Mouse (Mus musculus): ENCODE data around the gene Akap9.
"Not testable (repeated sequence)": the region's sequence is repeated elsewhere in the genome, so short reads cannot be mapped to it uniquely, and the experiment has no call there.

Akap9 gene

DNA sequence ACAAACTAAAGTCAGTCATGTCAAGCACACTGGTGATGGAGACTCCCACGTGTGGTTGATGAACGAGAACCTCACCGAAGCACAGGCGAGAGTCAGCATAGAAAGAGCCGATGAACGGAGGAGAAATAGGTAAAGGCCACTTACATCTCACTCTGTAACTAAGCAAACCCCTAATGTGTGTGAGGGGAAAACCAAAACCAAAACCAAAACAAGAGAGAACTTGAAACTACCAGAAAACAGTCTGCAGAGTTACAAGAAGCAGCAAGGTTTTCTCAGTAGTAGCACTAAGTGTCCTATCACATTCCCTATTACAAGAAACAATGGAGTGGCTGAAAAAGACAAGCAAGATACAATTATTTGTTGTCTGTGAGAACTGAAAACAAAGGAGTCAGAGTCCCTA lies 24.6 kb downstream of the Akap9 start:
- POLR2A ChIA-PET = no interaction called here
- CTCF ChIA-PET = no interaction called here

DNA sequence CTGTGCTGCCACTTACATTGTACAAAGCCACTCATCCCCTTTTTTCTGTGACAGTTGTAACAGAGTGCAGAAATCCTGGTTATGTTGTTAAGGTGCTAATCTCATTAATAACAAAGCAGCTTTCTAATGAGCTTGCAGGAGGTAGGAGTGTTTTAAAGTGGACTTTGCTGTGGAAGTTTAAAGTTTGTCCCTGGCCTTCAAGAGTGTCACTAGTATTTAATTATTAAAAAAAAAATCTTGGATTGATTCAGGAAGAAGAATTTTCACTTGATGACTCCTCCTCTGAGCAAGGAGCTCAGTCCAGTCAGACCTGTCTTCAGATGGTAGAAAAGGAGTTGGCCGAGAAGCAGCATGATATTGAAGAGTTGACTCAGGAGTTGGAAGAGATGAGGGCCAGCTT lies 26.7 kb downstream of the Akap9 start:
- ChIA-PET CTCF (no interaction called here), POLR2A (interaction anchor here in 1 of 4 experiments (0.7 kb wide), 1 partner anchor 219 kb away, joined by 3 read pairs; no protein-coding TSS in a partner anchor)

DNA sequence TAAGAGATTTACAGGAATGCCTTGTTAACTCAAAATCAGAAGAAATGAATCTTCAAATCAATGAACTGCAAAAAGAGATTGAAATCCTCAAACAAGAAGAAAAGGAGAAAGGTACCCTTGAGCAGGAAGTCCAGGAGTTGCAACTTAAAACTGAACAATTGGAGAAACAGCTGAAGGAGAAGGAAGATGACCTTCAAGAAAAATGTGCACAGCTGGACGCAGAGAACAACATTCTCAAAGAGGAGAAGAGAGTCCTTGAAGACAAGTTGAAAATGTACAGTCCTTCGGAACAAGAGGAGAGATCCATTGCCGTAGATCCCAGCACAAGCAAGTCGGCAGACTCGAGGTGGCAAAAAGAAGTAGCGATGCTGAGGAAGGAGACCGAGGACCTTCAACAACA lies 33.4 kb downstream of the Akap9 start:
- ChIA-PET CTCF (no interaction called here), POLR2A (interaction anchor here in 3 of 4 experiments (0.8 to 2.1 kb wide), 5 partner anchors 11 to 157 kb away, joined by 3 to 8 read pairs (median 3); no protein-coding TSS in a partner anchor)

DNA sequence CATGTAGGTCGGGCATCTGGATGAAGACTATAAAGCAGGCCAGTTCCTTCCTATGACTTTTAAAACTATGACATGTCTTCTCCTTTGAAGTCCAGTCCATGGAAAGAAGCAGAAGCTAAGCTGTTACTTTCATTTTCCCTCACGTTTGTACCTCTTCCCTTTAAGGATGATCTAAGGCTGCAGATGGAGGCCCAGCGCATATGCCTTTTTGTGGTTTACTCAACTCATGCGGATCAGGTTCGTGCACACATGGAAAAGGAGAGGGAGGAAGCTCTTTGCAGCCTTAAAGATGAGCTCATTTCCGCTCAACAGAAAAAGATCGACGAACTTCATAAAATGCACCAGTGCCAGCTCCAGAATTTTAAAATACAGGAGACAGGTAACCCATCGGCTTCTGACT lies 40.6 kb downstream of the Akap9 start:
- CTCF ChIA-PET = no interaction called here
- POLR2A ChIA-PET = interaction anchor here in 1 of 4 experiments (1.1 to 2.5 kb wide), 3 partner anchors 12 to 43 kb away, joined by 3 to 7 read pairs (median 3); no protein-coding TSS in a partner anchor

DNA sequence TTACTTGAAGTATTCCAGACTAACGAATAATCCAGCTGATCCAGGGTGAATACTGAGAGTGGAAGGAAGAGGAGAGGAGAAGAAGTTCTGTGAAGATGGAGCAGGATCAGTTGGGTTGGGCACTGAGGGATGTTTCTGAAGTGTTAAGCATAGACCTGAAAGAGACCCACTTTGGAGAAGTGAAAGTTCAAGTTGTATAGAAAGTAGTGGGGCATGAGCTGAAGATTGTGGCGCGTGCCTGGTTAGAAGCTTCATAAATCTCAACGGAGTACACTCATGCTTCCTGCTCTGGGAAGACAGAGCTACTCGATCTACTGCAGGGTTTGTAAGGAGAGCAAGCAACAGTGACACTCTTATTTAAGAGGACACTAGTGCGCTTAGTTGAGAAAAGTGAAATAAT lies 41.3 kb downstream of the Akap9 start:
- POLR2A ChIA-PET = interaction anchor here in 1 of 4 experiments (1.0 to 2.5 kb wide), 4 partner anchors 12 to 44 kb away, joined by 3 to 7 read pairs (median 3); no protein-coding TSS in a partner anchor
- CTCF ChIA-PET = interaction anchor here in 1 of 4 experiments (0.6 kb wide), 1 partner anchor 317 kb away, joined by 3 read pairs; no protein-coding TSS in a partner anchor

DNA sequence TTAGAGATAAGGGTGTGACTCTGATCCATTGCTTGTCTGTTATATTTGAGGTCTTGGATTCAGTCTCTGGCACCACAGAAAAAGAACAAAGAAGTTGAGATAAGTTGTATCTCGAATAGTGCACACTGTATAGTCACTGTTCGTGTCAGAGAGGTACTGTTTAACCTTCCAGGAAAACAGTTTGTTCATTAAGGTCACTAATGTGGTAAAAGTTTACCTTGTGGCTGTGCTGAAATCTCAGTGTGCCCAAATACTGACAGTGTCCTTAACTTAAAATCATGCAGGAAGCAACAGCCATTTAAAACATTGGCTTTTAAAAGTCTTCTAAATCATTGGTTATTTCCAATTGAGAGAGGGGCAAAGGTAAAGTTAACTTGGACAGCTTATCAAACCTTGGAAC lies 43.1 kb downstream of the Akap9 start:
- CTCF ChIA-PET = no interaction called here
- POLR2A ChIA-PET = no interaction called here

DNA sequence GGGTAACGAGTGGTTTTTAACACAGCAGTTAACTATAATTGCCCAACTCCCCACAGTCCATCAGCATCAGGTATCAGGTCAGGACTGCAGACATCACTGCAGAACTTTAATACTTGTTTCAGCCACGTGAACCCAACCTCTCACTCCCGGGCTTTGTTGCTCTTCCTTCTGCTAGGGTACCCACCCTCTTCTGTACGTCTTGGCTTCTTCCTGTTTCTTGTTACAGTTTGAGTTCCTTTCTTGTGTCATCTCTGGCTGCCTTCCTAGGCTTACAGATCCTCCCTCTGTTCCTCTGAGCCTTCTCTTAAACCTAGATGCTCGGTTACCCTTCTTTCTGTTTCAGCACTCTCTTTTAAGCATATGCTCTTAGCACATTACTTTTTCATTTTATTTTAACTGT lies 45.9 kb downstream of the Akap9 start:
- ChIA-PET CTCF (no interaction called here), POLR2A (interaction anchor here in 1 of 4 experiments (1.5 kb wide), 1 partner anchor 14 kb away, joined by 3 read pairs; no protein-coding TSS in a partner anchor)

DNA sequence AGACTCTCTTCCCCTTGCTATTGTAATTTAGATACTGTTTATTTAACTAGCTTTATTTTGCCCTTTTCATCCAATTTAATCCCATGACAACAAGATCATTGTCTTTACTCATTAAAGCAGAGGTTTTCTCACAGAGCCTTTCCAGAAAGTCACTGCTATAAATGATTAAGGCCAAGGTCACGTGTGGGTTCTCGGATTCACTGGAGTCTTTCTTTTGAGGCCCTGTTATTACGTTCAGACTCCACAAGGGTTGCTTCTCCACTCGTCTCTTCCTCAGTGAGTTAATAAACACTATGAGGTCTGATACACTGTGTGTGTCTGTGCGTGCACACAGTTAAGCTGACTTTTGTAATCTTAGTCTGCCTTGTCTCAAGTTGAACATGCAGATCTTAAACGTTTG lies 47.0 kb downstream of the Akap9 start:
- CTCF ChIA-PET = no interaction called here
- POLR2A ChIA-PET = interaction anchor here in 1 of 4 experiments (1.4 kb wide), 1 partner anchor 19 kb away, joined by 3 read pairs; no protein-coding TSS in a partner anchor

DNA sequence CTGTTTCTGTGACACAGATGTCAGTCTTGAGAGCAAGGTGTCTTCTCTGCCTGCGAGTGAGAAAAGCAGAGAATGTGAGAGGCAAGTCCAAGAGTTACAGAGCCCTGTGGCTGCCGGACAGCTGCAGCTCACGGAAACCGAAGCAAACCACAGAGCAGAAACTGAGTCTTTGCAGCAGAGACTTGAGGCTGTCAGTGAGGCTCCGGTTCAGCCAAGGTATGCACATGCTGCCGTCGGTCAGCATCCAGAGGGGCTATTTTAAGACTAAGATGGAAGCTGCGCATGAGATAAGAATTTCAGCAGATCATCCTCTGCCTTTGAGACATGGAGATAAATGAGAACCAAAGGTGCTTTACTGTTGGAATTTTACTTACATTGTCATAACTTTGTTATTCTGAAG lies 48.3 kb downstream of the Akap9 start:
- POLR2A ChIA-PET = interaction anchor here in 1 of 4 experiments (0.8 kb wide), 1 partner anchor 13 kb away, joined by 3 read pairs; no protein-coding TSS in a partner anchor
- CTCF ChIA-PET = no interaction called here

DNA sequence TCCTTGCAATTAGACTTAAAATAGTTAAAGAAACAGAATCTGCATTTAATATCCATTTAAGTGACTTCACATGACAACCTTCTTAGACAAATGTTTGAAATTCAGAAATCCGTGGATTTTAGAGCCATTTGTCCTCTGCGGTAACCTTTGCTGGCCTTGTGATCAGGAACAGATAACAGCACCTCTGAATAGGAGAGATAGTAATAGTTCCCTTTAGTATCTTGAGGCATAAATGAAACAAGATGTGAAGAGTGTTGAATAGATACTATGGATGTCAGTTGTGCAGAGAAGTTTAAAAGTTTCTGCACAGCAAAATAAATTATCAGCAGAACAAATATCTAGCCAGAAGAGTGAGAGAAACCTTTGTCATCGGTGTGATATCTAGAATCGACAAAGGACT lies 50.0 kb downstream of the Akap9 start:
- POLR2A ChIA-PET = no interaction called here
- CTCF ChIA-PET = no interaction called here

DNA sequence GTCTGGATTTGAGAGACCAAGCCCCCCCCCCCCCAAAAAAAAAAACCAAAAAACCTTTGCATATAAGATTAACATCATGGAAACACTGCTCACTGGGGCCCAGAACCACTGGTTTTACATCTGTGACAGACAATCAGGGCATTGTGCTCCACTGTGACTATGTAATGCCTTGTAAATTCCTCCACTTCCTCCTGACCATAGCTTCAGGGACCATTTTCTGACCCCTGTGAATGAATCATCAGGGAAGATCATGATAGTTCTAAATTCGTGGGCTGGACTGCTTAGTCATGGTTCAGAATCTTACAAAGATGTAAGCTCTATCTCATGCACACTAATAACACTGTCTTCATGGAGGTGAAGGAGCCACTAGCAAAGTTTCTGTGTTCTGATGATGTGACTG lies 61.8 kb downstream of the Akap9 start:
- POLR2A ChIA-PET = interaction anchor here in 1 of 4 experiments (0.7 to 1.5 kb wide), 4 partner anchors 9 to 61 kb away, joined by 3 to 4 read pairs (median 3); no protein-coding TSS in a partner anchor
- CTCF ChIA-PET = no interaction called here

DNA sequence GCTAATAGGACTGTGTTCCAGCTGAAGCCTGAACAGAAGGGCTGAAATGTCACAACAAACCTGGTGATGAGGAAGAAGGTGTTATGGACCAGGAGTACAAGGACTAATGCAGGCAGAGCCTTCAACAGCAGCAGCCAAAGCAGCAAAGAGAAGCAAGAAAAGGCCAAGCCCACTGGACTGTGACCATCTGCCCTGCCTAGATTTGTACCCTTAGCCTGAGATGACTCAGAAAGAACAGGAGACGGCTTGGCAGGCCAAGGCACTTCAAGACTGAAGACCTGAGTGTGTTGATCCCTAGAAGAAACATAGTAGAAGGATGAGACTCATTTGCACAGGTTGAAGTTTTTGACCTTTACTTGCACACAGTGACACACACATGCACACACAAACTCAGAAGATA lies 62.6 kb downstream of the Akap9 start:
- CTCF ChIA-PET = no interaction called here
- POLR2A ChIA-PET = interaction anchor here in 1 of 4 experiments (1.1 to 1.3 kb wide), 2 partner anchors 8 to 62 kb away, joined by 3 to 4 read pairs; no protein-coding TSS in a partner anchor

DNA sequence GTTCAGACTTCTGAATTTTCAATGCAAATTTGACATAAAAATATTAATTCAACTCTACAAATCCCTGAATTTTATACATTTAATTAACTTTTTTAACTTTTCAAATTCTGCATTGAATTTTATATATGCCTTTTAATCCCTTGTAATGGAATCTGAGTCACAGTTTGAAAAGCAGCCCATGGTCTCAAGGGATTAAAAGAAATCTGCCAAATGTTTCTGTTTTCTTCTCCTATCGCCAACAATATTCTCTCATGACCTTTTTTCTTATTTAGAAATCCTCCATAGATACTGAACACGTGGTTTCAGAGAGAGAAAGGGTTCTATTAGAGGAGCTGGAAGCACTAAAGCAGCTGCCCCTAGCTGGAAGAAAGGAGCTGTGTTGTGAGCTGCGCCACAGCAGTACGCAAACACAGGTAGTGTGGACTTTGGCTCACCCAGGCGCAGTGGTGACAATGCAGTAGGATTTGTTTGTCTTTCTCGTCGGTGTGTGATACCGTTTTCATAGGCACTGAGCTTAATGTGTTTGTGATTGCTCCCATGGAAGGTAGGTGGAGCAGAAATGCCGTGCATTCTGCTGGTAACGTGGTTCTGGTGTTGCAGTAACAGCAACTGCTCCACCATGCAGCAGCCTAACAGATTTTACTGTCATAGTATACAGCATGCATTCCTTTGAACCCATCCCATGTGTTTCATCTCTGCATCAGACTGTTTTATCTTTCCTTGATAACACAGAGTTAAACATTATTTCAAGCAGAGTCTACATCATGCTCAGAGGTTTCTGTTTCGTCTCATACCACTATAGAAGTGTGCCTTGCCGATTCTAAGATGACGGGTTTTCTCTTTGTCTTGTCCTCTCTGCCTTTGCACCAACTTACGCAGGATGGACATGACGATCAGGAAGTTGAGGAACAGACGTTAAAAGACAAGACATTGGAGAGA lies 76.9 kb downstream of the Akap9 start:
- CTCF ChIA-PET = no interaction called here
- POLR2A ChIA-PET = no interaction called here

DNA sequence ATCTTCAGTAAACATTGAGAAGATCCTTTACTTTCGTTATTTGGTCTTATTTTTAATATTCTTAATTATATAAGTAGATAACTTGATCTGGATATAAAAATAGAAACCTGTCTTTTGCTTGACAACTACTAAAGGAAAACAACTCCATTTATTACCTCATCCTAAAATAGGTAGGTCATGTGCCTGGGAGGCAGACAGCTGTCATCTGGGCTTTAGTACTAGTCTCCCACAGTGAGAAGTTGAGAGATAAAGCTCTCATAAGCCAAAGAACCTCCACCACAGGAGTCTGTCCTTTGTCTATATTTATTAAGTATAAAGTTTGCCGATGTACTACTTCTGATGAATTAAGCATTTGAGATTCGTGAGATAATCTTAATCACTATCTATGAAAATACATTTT lies 78.8 kb downstream of the Akap9 start:
- CTCF ChIA-PET = no interaction called here

DNA sequence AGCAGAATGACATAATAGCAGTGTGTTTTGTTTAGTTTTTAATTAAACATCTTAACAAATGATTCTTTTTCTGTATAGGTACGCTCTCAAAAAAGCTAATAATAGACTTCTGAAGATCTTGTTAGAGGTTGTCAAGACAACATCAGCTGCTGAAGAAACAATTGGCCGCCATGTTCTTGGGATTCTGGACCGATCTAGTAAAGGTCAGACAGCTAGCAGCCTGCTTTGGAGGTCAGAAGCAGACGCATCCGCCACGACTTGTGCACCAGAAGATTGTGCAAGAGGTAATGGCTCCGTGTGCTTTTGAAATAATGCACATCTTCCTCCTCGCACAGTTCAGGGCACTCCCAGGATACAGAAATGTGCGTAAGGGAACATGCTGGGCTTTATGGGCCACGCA lies 80.4 kb downstream of the Akap9 start:
- CTCF ChIA-PET = no interaction called here
- POLR2A ChIA-PET = interaction anchor here in 2 of 4 experiments (1.0 to 1.9 kb wide), 4 partner anchors 10 to 79 kb away, joined by 3 to 11 read pairs (median 5); no protein-coding TSS in a partner anchor

More for the DNA sequence above, 78.8 kb downstream of the Akap9 start:
- POLR2A ChIA-PET = no interaction called here

DNA sequence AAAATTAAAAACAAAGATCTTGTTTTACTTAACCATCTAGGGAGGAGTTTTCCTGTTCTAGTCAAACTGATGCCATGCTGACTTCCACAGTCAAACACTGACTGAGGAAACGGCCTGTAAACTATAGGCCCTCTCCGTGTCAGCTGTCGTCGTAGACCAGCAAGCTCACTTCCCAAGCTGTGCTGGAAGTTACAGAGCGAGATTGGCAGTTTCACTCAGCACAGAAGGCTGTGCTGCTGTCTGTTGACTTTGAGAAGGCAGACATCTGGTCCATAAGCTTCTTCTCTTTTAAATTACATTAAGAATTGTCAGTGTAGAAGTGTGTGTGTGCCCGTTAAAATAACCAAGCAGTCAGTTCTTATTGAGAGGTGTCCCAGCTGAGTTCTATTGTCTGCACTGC lies 81.7 kb downstream of the Akap9 start:
- ChIA-PET CTCF (no interaction called here), POLR2A (interaction anchor here in 2 of 4 experiments (1.0 to 1.8 kb wide), 4 partner anchors 13 to 98 kb away, joined by 3 to 7 read pairs (median 4); no protein-coding TSS in a partner anchor)

DNA sequence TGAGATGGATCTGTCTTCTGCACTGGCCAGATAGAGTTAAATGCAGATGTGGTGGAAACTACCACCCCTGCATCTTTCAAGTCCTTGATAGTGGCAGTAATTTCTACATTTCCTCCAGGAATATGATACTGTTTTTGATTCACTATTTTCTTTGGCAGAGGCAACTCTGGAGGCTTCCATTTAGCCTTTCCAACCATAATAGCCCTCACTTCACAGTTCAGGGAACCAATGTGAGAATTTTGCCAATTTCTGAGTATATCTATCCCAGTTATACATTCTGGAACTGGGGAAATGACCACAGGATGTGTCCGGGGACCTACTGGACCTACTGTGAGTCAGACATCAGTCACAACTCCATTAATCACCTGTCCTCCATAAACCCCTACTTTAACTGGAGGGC lies 89.8 kb downstream of the Akap9 start:
- CTCF ChIA-PET = not testable (repeated sequence)
- POLR2A ChIA-PET = interaction anchor here in 1 of 4 experiments (0.6 kb wide), 1 partner anchor 54 kb away, joined by 4 read pairs; no protein-coding TSS in a partner anchor

DNA sequence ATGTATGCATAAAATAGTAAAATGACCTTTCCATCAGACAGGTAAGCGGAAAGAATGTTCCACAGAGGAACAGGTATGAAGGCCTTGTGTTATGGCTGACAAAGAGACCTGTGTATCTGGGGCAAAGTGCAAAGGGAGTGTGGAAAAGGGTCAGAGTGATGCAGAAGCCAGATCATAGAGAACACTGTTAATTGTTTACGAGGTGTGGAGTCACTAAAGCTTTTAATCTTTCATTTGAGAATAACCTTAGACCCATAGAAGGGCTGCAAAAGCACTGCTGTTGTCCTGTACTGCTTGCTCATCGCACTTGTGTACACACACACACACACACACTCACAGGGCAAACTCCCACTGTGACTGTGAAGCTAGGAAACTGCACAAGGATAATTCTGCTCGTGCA lies 91.5 kb downstream of the Akap9 start:
- CTCF ChIA-PET = no interaction called here
- POLR2A ChIA-PET = interaction anchor here in 1 of 4 experiments (0.7 kb wide), 1 partner anchor 90 kb away, joined by 4 read pairs; no protein-coding TSS in a partner anchor

DNA sequence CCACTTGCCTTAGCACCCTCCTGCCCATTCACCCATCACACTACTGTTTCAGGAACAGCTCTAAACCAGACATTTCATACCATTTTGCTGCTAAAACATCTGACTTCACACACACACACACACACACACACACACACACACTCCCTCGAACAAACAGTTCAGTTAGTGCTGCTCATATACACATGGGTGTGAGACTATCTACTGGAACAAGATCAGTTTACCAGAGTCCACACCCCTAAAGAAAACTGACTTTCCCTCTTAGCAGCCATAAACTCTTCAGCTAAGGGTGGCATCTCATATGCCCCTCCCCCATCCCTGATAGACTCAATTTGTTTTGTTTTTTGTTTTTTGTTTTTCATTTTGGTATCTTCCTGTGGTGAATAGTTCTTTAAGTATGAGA lies 92.2 kb downstream of the Akap9 start:
- POLR2A ChIA-PET = interaction anchor here in 1 of 4 experiments (0.7 kb wide), 1 partner anchor 90 kb away, joined by 4 read pairs; no protein-coding TSS in a partner anchor
- CTCF ChIA-PET = no interaction called here

DNA sequence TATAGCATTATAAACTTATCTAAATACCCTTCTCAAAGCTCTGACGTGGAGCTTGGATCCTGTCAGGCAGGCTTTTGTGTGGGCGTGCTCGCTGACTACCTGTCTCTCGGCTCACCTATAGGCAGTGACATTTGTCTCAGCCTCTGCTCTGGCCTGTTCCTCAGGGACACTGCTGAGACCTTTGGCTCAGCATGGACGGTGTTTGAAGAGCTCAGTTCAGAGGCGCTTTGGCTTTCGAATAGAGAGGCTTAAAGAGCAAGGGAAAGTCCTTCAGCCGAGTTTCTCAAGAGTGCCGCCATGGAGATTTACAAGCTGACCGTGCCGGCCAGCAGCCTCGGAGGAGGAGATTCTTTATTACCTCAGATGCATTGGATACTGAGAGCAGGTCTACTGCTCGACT lies 95.3 kb downstream of the Akap9 start:
- CTCF ChIA-PET = interaction anchor here in 2 of 4 experiments (0.6 kb wide), 2 partner anchors 8 to 44 kb away, joined by 3 to 5 read pairs; no protein-coding TSS in a partner anchor
- POLR2A ChIA-PET = interaction anchor here in 1 of 4 experiments (1.5 kb wide), 1 partner anchor 96 kb away, joined by 3 read pairs; the partner anchor contains the start of gene Akap9

Measured in embryonic stem cell, embryonic (primary cell).